Mouse (Mus musculus) bone marrow macrophage, adult 2 months (primary cell): ENCODE measurements at regions not wholly inside any gene's neighbourhood (a gene's known extent, or its start where the extent isn't known, plus 50 kb on each side); places are given as distances from the start of the nearest gene placed in this dataset.

Experiments
- CTCF ChIP-seq: IDR thresholded peaks from 2 replicates; pipeline ENCODE4 v1.5.1; 2012; ENCODE audit warnings: low read depth, mild to moderate bottlenecking, low read length, moderate library complexity
- POLR2A ChIP-seq: IDR thresholded peaks from 2 replicates; pipeline ENCODE4 v1.6.1; 2012; ENCODE audit warnings: mild to moderate bottlenecking, low read depth, low read length, borderline replicate concordance

DNA sequence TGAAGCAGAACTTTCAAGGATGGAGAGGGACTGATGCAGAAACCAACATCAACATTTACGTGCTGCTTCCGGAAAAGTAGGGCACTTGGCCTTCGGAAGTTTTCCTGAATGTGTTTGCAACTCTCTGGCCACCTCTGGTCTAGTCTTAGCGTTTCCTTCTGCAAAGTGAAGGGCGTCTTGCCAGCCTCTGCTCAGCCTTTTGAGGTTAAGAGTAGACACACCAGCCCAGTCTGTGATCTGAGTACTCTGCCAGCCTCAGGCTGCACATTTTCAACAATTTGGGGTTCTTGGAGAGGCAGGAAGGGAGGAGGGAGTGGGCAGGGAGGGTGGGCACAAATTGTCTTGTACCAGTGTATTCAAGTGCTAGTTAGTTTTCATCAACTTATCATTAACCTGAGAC, 176.7 kb upstream of the Egln3 start:
- no peak for TF ChIP-seq CTCF
- TF ChIP-seq POLR2A = no peak
